Mouse (Mus musculus) retina, postnatal 1 day (tissue): ENCODE data around the gene Lca5.
A peak's percentile ranks its signal among the peaks of the same experiment; 100 is the strongest.

Experiments
- DNase-seq: peaks from one replicate; pipeline ENCODE4 v3.0.0-alpha.2; 2012

Lca5 gene

DNA sequence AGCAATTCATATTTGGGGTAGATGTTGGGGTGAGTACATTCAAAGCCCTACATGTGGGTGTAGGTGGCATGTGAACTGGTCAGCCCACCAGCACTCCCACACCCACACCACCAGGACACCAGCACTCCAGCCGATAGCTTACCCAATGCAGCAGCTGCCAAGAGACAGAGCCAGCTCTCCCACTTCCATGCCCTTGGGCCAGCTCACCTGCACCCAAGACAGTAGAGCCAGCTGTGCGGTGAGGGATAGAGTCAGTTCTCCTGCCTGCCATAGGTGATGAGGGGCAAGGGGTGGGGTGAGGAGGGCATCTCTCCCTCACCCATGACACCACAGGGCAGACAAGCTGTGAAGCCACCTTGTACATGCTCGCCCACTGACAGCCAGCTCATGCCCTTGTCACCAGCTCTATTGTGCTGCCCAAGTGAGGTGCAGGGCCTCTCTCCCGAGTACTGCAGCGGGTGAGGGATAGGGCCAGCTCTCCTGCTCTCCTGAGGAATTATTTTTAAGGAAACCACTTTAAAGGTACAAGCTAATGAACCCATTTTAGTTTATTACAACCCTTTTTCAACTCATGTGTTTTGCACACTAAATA, 54.6 kb downstream of the Lca5 start:
- no peak for DNase-seq

DNA sequence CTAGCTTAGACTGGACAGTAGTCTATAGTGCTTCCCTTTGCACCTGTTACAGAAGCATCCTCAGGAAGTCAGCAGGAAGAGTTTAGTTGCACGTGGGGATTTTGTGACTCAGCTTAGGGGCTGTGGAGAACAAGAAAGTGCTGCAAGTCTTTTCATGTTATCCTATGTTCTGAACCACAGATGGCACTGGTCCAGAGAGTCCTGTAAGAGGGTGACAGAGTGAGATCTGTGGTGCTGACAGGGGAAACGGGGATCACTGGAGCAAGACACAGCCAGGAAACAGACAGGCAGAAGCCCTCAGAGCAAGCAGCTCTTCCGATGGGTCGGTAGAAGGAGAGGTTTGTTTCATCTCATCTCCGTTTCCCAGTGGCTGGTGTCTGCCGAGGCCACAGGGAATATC, 55.6 kb downstream of the Lca5 start:
- DNase-seq: no peak

DNA sequence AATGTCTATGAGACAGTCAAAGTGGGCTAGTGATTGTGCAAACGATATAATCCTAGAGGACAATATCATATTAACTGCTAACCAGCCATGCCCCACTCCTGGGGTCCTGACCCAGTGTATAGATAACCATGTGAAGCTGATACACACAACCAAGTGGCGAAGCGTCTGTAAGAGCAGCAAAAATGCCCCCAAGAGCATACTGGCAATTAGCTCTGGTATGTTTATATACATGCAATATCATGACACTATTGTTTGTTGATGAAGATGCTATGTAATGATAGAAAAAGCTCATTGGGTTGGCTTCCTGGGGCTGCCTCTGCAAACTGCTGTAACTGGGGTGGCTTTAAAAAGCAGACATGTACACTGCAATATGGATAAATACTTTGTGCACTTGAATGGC, 57.7 kb downstream of the Lca5 start:
- DNase-seq: no peak

DNA sequence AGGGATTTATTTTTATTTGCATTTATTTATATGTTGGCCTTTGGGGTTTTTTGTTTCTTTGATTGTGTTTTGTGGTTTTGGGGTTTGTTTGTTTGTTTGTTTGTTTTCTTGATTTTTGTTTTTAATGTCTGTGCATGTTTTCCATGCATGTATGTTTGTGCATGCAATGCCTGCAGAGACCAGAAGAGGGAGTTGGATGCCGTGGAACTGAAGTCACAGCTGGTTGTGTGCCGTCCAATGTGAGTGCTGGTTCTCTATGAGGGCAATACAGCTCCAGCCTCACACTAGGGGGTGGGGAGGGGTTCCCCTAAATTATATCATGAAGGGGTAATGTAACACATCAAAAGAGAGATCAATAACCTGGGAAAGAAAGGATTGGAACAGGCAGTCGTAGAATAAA, 58.2 kb downstream of the Lca5 start:
- peak; percentile 48 for DNase-seq

DNA sequence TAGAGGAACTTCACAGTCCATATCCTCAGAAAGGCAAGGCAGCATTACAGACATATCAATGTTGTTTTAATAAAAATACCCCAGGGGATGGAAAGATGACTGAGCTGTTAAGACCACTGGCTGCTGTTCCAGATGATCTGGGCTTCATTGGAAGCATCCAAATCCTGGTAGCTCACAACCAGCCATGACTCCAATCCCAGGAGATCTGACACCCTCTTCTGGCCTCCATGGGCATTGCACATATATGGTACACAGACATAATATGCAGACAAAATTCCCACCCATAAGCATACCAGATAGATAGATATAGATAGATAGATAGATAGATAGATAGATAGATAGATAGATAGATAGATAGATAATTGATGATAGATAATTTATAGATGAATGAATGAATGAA, 59.6 kb downstream of the Lca5 start:
- DNase-seq: peak; percentile 57

DNA sequence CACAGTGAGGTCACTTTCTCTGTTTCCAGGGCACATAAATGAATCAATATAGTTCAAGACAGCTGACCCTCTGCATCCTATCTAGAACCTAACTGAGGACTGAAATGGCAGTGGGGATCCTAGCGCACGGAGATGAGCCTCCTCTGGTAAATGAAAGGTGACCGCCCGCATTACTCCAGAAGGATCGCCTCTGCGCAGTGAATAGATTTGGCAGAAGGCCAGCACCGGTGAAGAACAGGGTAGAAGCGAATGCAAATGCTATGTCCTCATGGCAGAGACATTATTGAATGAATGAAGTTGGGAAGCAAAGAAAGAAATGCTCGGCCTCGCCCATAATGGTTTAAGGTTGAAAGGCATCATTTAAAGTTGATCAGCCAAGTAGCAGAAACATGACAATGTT, 61.3 kb downstream of the Lca5 start:
- no peak for DNase-seq

DNA sequence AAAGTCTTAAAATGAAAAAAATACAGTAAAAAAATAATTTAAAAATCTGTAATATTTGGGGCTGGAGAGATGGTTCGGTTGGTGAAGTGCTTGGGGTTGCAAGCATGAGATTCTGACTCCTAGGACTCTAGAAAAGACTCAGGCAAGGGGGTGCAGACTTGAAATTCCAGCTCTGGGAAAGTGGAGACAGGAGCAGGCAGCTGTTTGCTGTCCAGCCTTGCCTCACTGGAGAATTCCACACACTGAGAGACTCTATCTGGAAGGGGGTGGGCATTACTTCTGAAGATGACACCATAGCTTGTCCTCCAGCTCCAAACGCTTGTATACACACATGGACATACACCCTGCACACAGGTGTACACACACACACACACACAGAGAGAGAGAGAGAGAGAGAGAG, 63.8 kb downstream of the Lca5 start:
- no peak for DNase-seq

DNA sequence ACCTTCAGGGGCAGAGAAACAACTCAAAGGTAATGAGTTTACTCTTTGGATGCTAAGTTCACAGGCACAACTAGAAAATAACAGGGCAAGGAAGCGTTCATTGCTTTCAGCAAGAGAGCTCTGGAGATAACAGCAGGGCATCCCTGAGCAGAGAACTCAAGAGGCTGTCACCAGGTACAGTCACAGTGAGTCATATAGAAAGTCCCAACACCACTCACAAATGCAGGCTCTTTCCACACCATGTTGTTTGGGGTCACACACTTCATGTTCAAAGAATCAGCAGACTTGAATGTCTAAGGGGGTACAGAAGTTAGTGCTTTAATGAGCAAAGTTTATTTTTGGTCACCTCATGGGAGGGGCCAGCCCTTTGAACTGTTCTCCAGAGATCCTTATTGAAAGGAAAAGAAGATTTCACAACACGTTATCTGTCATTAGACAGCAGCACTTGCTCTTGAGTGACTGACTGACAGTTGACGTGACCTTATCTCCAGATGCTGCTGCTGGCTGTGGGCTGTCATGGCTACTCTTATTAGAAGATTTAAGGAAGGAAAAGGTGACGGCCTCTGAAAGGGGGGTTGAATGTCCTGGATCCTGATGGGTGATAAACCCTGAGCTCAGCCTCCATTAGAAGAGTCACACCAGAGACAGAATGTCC, 65.3 kb downstream of the Lca5 start:
- no peak for DNase-seq

DNA sequence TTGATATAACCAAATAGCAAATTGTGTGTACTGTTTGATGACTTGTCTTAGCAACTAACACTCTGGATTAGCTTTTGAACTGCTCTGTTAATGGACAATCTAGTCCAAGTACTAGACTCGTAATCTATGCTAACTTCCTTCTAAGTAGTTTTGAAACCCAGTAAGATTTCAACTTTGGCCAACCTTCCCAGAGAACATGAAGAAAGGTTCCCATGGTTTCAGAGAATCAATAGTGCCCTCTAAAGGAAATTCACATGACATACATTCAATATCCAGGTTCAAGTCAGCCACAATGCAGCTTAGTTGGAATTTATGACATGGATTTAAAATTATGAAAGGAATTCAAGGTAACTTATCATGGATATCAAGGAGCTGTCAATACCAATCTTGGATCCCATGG, 70.0 kb downstream of the Lca5 start:
- DNase-seq: peak; percentile 48

DNA sequence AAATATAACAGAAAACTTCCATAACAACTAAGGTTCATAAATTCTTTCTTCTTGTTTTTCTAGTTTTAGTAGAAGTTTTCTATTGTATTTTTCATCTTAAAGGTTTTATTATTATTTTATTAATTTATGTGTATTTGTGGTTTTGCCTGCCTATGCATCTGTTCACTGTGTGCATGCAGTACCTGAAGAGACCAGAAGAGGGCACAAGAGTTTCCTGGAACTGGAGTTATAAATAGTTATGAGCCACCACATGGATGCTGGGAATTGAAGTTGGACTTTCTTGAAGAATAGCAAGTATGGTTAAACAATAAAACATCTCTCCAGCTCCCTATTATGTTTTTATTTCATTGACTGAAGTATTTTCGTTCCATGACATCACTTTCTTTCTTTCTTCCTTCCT, 72.7 kb downstream of the Lca5 start:
- peak; percentile 49 for DNase-seq

DNA sequence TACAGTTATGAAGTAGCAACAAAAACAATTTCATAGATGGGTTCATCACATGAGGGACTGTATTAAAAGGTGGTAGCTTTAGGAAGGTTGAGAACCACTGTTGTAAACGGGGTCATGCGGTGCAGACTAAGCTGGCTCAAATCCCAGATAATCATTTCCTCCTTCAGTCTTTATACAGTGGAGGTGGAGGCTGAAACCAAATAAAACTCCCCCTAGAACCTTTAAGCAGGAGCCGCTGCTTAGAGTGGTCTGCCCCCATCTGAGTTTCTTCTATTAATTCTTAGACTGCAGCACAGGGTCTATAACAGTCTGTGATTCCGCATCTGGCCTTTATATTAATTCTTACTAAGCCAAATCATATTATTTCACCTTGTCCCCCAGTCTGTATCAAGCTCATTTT, 85.1 kb downstream of the Lca5 start:
- peak; percentile 15 for DNase-seq

DNA sequence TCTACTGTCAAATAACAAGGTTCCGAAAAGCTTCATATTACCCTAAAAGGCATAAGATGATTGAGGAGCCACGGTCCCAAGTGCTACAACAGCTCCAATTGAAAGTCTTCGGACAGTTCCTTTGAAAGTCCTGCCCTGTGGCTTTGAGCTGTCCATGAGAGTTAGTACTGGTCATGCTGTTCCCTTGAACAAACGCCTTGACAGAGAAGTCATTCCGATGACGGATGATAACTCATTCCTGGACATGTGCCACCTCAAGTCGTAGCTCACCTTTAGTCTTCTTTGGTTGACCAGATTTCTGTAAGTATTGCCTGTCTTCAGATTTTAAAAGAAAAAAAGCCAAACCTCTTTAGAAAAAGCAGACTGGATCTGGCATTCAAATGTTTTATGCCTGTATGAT, 87.6 kb downstream of the Lca5 start:
- no peak for DNase-seq

DNA sequence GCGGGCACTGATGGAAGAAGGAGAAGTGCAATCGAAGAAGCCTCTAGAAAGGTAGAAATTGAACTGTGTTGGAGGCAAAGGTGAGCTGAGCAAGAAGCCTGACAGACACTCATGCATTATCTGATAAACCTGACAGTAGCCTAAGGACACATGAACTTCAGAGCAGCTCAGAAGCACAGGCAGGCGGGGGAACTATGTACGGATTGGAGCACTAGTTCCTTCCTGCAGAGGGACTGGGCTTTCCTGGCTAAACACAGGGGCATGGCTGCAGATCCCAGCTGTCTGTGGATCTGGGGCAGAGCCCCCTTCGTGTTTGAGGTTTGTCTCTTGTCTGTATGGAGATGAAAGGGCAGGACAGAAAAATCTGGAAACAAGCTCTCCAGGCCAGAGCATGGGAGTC, 89.8 kb downstream of the Lca5 start:
- peak; percentile 45 for DNase-seq

DNA sequence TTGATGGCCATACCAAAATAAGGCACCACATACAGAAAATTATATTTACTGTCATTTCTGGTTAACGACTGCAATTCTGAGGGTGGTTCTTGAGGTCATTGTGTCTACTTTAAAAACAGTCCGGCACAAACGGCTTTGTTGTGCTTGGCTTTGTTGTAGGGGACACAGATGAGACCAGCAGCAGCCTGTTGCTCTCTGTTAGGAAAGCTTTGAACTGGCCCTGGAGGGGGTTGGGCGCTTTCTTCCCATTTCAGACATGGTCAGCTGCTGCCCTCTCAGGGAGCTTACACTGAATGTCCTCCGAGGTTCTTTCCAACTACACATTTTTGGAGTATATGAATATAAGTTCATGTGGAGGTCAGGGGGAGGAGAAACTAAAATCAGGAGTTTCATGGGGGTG, 90.3 kb downstream of the Lca5 start:
- peak; percentile 72 for DNase-seq

DNA sequence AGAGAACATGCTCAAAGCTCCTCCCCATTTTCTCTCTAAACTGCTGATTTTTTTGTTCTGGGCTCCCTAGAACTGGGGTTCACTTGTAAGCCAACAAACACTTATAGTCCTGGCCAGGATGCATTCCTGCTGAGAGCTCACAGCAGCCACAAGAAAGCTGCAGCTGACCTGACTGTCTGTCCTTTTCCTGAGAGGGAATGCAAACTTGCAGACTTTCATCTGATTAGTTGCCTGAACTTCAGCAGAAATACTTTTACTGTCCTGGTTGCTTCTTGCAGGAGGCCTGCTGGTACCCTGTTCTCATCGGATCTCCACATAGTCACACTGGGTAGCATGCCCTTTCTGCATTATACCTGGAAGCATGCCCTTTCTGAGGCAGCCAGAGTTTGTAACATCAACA, 91.0 kb downstream of the Lca5 start:
- no peak for DNase-seq

DNA sequence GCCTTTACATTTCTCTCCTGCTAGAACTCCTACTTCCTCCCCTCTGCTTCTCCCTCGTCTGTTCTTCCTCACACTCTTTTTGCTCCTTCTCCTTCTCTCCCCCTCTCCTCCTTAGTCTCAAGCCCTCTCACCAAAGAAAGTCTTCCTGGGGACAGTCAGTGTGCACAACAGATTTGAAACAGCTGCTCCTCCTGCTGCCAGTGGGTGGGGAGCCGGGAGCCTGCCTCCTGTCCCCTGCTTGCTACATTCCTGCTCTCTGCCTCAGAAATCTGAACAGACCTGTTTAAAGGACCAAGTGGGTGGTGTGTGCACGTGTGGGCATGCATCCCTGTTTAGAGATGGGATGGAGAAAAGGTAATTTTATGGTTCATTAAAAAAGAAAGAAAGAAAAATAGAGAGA, 91.4 kb downstream of the Lca5 start:
- DNase-seq: peak; percentile 42

DNA sequence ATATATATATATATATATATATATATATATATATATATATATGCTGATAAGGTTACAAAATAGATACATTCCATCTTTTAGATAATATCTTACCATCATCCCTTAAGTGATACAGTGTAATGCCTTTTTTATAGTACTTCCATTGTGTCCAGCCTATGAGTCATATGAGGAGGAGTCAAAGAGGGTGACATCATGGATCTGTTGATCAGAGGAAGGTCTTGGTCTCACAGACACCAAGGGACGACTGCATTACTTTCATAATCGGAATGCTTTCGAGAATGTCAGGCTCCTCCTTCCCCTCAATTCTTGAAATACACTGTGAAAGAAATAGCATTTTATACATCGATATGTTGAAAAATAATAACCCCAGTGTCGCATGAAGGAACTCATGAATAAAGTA, 93.4 kb downstream of the Lca5 start:
- DNase-seq: no peak

DNA sequence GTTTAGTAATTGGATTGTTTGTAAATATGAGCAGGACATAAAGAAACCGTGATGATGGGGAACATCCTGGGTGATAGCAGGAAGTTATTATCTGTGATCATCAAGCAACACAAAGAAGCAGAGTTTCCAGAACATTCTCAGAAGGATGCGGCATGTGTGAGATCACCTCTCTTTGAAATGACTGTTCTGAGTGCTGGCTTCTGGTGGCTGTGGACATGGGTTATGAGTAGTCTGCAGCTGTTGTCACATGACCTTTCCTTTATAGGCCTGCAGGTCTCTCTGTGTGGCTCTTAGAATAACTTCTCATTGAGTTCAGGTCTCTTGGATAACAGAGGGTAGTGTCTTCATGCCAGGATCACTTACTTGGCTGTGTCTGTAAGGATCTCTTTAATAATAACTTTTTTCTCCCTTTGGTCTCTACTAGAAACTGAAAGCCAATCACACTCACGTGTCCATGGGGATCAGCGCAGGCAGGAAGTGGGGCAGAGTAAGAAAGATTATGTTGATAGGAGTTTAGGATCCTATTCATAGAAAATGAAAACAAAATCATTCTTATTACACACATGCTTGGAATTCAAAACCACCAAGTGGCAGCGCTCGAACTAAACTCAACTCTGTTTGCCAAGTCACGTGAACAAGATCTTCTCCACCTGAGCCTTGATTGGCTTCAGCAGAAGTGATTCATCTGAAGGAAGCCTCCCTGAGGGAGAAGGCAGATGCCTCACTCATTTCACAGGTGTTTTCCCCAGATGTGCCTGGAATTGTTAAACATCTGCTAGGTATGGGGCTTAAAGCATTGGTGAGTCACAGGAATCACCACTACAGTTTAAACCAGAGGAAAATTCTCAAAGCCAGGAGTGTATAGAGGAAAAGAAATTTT, 98.2 kb downstream of the Lca5 start:
- DNase-seq: no peak
